Mouse (Mus musculus) gastrocnemius, adult 18-20 months (tissue): ENCODE results near the gene Rbm17. TPM values are rescaled to one million over a fixed set of nuclear protein-coding genes. Genes with fewer than 3 reads are reported as not detected.
A peak's percentile ranks its signal among the peaks of the same experiment; 100 is the strongest.
"Not testable (repeated sequence)": the region's sequence is repeated elsewhere in the genome, so short reads cannot be mapped to it uniquely, and the experiment has no call there.

Source experiments
- DNase-seq: peaks from one replicate; pipeline ENCODE4 v3.0.0; 2021; ENCODE audit warnings: low spot score
- long read RNA-seq, 2 experiments: library from polyadenylated mRNA; stranded (forward); transcript quantifications; one replicate each; pipeline ENCODE4 v2.0.0; 2021
- total RNA-seq, 2 experiments: library from RNA; stranded (reverse); gene quantifications; 2 replicates each; pipeline ENCODE4 v1.2.3; 2021

Rbm17 gene
- total RNA-seq = 10 to 100 TPM; 54.7 to 55.5 TPM
- long read RNA-seq, experiment 1, transcript Rbm17-201 (12 exons, 1,599 nt) = major isoform, 43 of 52 reads
- long read RNA-seq, experiment 1, partial matches to known transcripts = 7 of 52 reads
- long read RNA-seq, experiment 1, other reads (novel, unspliced or antisense) = 1 of 52 reads
- long read RNA-seq, experiment 2, transcript Rbm17-201 (12 exons, 1,599 nt) = major isoform, 39 of 48 reads
- long read RNA-seq, experiment 2, partial matches to known transcripts = 2 of 48 reads
- long read RNA-seq, experiment 2, other reads (novel, unspliced or antisense) = 5 of 48 reads

GRCm38 (mm10) chr2:11604053-11604452 lies at the start of gene Rbm17:
Rbm17 (minus strand) TSS chr2:11604153.
- no peak for DNase-seq

- DNase-seq = no peak
Observed at GRCm38 (mm10) chr2:11653330-11653729, 49.4 kb upstream of the Rbm17 start.

GRCm38 (mm10) chr2:11652780-11653179 lies 48.8 kb upstream of the Rbm17 start:
- DNase-seq = no peak

- DNase-seq = no peak
Observed at GRCm38 (mm10) chr2:11652196-11652595, 48.2 kb upstream of the Rbm17 start.

GRCm38 (mm10) chr2:11651476-11651875 lies 47.5 kb upstream of the Rbm17 start:
- DNase-seq = no peak

GRCm38 (mm10) chr2:11645297-11645696 lies 41.3 kb upstream of the Rbm17 start:
- no peak for DNase-seq

GRCm38 (mm10) chr2:11644057-11644456 lies 40.1 kb upstream of the Rbm17 start:
- DNase-seq = no peak

- no peak for DNase-seq
Observed at GRCm38 (mm10) chr2:11642451-11642941, 38.5 kb upstream of the Rbm17 start, which contains the start of gene Il2ra. Il2ra (plus strand) TSS chr2:11642807.

- no peak for DNase-seq
Observed at GRCm38 (mm10) chr2:11637115-11637514, 33.2 kb upstream of the Rbm17 start.

- no peak for DNase-seq
Observed at GRCm38 (mm10) chr2:11636138-11636480, 32.2 kb upstream of the Rbm17 start.

- no peak for DNase-seq
Observed at GRCm38 (mm10) chr2:11635471-11636137, 31.7 kb upstream of the Rbm17 start.

GRCm38 (mm10) chr2:11635035-11635434 lies 31.1 kb upstream of the Rbm17 start:
- DNase-seq = no peak

- no peak for DNase-seq
Observed at GRCm38 (mm10) chr2:11625890-11626289, 21.9 kb upstream of the Rbm17 start, which contains the start of gene Gm17490. Gm17490 (minus strand) TSS chr2:11626264.

- DNase-seq = no peak
Observed at GRCm38 (mm10) chr2:11623726-11624125, 19.8 kb upstream of the Rbm17 start.

- no peak for DNase-seq
Observed at GRCm38 (mm10) chr2:11623173-11623572, 19.2 kb upstream of the Rbm17 start.

- no peak for DNase-seq
Observed at GRCm38 (mm10) chr2:11619598-11619997, 15.6 kb upstream of the Rbm17 start.

- no peak for DNase-seq
Observed at GRCm38 (mm10) chr2:11616846-11617245, 12.9 kb upstream of the Rbm17 start.

- DNase-seq = not testable (repeated sequence)
Observed at GRCm38 (mm10) chr2:11612939-11613338, 9.0 kb upstream of the Rbm17 start.

- not testable (repeated sequence) for DNase-seq
Observed at GRCm38 (mm10) chr2:11606718-11607117, 2.8 kb upstream of the Rbm17 start.

- DNase-seq = no peak
Observed at GRCm38 (mm10) chr2:11604911-11605310, 958 bp upstream of the Rbm17 start.

- DNase-seq = peak; percentile 95
Observed at GRCm38 (mm10) chr2:11602506-11603489, 1.2 kb downstream of the Rbm17 start.

- DNase-seq = no peak
Observed at GRCm38 (mm10) chr2:11601795-11602194, 2.2 kb downstream of the Rbm17 start.
